Mouse (Mus musculus) mature B cell (primary cell): ENCODE data around the gene Keg1.

ENCODE experiments used
- in situ Hi-C: fragments of 300-500 bp; cut with MboI; formaldehyde crosslinking; loops from 2 replicates; pipeline ENCODE4 v1.14.3; 2019

The Keg1 gene

GRCm38 (mm10) chr19:12762212-12763130 is 66.9 kb downstream of the Keg1 start:
- in situ Hi-C loops = no loop called here

GRCm38 (mm10) chr19:12765308-12765707 is 69.7 kb downstream of the Keg1 start, which contains the start of gene Cntf:
Cntf (minus strand) TSS chr19:12765632.
- in situ Hi-C loops = no loop called here
